Mouse (Mus musculus) mesoderm, embryonic 11.5 days (tissue): Measurements from ENCODE around the gene Oasl2.
"Not testable (repeated sequence)": the region's sequence is repeated elsewhere in the genome, so short reads cannot be mapped to it uniquely, and the experiment has no call there.

Experiments
- DNase-seq: peaks from one replicate; pipeline ENCODE4 v3.0.0-alpha.2; 2012; ENCODE audit warnings: low read depth, low spot score

Oasl2 gene

DNA sequence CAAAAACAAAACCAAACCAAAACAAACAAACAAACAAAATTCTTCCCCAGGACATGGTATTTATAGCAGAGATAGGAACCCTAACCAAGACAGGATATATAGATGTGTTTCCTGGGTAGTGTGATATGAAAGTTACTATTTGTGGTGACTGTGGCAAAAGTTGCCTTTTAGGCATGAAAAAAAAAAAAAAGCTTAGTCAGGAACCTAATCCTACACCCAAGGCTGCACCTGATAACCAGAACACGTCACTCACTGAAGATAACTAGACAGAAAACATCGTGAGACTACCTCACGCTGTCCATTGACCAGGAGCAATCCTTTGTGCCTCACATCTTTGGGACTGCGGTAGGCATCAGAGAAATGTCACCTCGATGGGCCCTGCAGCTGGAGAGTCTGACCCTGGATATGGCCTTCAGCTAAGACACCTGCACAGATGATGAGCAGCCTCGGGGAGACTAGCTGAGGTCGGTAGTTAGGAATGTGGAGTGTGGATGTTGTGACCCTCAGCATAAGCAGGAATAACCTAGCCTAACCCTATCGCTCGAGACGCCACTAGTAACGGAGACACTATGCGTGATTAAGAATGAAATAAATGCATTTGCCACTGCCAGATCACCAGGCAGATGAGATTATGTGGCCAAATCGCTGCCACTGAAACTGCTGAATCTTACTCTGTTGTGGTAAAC is at the start of gene Oasl2:
Oasl2 (plus strand) TSS at position 249 of the 686 bp plus-strand sequence.
- DNase-seq, result no peak

GRCm38 (mm10) chr5:114851565-114852236 is 45.0 kb upstream of the Oasl2 start:
- DNase-seq, result no peak

DNA sequence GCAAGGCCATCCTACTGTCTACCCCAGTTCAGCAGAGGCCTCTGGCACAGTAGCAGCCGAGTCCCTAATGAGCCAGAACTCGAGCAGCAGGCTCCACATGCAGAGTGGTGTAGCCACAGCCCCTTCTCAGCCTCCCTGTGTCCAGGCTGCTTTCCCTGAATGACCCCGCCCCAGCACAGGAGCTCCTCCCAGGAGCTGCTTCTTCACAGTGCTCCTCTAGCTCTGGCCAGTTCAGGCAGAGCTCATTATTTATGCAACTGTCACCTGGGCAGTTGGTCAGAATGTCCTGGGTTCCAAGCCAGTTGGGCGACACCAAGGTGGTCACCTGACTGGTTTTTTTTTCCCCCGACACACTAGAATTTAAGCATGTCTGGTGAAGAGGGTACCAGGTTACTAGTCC is 43.4 kb upstream of the Oasl2 start, which contains the start of gene 4930519G04Rik:
4930519G04Rik (plus strand) TSS at position 301 of the 400 bp plus-strand sequence.
- not testable (repeated sequence) for DNase-seq

DNA sequence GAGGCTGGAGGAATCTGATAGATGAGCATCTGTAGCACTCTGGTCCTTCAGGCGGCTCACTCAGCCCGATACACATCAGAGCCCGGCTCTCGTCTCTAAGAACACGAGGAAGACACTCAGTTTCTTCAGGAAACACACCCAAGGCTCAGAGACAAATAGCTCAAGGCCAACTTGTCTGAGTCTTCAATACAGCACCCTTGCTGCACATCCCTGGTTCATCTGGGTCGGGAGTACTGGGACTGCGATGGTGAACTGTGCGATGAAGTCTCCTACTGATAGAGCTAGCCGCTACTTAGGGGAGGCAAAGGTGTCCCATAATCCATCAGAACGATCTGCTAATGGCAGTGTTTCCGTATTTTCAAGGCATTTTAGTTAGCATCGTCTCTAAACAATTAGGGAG is 38.2 kb upstream of the Oasl2 start, which contains the start of gene Gm9936:
Gm9936 (minus strand) TSS at position 101 of the 400 bp plus-strand sequence.
- DNase-seq, result no peak

DNA sequence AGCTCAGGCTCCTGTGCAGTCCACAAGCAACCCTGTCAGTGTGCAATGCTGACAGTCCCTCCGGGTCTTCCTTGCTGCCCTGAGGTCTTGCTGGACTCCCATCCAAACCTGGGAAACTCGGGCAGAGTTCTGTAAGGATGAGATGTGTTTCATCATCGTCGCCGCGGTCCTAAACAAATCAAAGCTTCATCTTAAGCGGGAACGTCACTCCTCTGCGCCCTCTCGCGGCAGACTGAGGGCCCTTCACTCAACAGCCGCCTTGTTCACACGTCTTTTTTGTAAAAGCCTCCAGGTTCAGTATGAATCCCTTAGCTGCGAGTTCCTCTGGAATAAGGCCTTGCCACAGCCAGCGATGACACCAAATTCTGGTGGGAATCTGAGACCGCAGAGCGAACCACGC is 37.5 kb upstream of the Oasl2 start:
- DNase-seq, result peak; percentile 87

DNA sequence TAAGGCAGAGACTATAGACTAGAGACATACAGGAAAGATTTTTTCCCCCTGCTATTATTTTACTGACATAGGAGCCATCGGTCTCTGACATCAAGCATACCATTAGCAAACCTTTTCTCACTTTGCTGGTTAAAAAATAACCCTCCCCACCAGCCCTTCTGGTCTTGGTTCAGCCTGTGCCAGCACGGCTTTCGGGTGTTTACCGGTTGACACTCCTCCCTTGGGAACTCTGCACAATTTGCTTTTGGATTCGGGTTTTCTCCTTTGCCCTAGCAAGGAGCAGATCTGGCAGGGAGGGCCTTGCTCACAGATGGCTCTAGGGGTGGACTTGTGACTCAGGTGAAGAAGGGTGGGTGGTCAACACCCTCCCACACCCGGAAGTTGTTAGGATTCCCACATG is 35.0 kb upstream of the Oasl2 start:
- DNase-seq, result no peak

DNA sequence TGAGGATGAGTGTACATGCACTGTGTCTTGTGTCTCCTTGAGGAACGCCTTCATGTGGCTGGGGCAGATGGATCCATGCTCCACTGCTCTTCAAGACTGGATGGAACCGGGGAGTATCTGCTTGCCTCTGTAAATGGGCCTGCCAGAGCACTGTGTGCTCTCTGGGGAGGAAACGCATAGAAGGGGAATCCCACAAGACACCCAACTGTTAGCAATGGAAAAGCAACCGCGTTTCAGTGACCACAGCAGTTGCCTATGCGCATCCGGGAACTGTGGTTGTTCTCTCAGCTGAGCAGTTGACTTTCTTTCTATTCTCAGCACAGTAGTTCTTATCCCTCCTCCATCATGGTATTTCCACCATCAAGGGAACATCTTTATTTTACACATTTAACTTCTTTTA is 31.9 kb upstream of the Oasl2 start:
- DNase-seq, result no peak

GRCm38 (mm10) chr5:114865279-114865678 is 31.5 kb upstream of the Oasl2 start:
- no peak for DNase-seq

DNA sequence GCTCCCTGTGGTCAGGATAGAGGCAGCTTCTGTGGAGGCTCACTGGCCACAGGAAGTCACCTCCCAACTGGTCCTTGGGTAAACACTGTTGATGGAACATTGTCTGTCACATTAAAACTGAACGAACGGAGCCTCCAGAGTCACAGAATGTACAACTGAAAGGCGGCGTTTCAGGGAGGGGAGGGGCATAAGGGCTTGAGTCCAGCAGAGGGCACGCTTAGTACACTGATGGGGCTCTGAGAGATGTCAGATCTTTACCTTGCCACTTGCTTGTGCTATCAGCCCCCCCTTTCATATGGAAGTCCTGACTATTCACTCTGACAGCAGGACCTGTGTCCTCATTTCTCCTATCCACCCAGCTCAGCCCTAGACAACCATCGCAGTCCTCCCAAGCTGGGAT is 20.9 kb upstream of the Oasl2 start:
- no peak for DNase-seq

- DNase-seq, result no peak
These were observed 20.4 kb upstream of the Oasl2 start for GRCm38 (mm10) chr5:114876331-114876730.

DNA sequence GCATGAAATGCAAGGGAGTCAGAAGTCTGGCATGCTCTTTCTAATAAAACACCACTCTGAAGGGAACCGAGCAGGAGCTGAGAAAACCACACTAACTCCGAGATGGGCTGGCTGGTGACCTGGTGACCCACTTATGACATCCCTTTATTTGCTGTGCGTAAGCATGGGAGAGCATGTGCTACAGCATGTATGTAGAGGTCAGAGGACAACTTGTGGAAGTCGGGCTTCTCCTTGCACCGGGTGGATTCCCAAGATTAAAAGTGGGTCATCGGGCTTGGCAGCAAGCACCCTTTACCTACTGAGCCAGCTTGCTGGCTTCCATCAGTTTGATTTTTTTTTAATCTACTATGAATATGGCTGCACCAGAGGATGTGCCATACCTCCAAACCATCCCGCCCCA is 19.2 kb upstream of the Oasl2 start:
- no peak for DNase-seq

DNA sequence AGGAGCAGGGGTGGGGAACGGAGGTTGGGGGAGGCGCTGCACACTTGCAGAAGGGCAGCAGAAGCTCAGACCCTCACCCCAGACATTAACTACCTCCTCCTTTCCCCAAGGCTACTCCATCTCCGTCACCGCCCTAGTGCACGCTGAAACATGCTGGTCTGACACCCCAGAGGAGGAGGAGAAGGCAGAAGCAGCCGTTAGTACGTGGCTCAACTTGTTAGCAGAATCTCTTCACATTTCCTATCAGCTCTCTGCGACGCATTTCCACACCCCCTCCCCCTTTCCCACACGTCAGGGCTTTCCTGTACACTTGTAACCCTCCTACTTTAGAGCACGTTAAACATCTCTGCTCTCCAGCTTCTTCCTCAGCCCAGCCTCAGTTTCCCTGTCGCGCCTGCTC is 17.3 kb upstream of the Oasl2 start:
- no peak for DNase-seq

GRCm38 (mm10) chr5:114882319-114882718 is 14.4 kb upstream of the Oasl2 start:
- DNase-seq, result not testable (repeated sequence)

DNA sequence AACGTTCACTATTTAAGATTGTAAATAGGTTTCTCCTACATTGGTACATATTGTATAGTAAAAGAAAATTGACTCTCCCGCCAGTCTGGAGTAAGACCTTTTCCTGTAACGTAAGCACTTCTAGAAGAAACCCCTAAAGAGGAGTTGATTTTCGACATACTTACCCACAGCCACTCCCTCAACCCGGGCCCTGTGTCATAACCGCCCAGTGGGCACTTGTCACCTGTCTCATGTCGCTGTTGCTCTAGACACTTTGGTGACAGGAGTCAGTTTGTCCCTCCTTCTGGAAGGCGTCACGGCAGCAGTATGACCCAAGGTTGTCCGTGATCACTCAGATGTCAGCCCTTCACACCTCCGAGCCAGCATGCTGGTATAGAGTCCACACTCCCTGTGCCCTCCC is 13.7 kb upstream of the Oasl2 start:
- DNase-seq, result no peak

GRCm38 (mm10) chr5:114886801-114887200 is 9.9 kb upstream of the Oasl2 start:
- DNase-seq, result no peak

DNA sequence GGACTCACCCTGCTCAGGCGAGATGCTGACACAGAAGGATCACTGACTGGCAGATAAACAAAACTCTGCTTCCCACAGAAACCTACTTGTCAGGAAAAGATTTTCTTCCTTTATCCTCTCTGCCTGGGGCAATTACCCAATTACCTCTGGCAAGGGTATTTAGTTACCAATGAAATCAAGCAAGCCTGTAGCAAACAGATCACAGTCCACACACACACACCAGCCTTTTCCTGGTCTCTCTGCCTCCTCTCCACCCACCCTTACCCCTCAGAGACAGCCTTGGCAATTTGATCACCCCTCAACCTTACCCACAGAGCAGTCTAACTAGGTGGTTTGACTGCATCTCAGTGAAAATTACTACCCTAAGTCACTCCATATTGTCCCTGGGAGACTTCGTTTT is 7.7 kb upstream of the Oasl2 start:
- no peak for DNase-seq

DNA sequence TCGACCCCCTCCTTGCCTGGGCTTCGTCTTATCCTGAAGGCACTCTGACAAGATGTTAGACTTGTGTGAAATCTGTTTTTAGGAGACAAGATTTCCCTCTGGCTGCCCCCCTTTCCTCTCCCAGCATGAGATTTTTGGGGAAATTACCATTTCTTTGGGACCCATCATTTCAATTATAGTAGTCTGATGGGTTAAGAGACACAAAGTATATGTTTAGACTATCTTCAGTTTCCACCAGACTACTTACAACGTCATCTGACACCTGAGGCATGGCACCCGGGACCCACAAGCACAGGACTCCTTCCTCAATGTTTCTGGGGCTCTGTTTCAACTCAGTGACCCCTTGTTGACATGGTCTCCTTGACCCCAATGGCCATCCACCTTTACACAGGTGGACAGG is 1.2 kb upstream of the Oasl2 start:
- DNase-seq, result no peak

DNA sequence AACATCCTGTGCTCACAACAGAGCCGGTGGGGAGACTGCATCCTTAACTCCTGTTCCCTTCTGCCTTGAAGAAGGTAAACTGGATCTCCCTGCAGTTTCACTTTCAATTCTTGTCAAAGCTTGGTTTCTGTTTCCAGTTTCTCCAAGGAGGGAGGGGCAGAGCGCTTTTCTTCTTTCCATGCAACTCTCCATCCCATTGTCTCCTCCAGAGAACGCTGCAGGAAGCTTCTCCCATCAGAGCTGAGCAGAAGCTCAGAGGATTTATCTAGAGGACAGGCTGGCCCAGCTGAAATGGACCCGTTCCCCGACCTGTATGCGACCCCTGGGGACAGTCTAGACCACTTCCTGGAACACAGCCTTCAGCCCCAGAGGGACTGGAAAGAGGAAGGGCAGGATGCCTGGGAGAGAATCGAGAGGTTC is 648 bp downstream of the Oasl2 start:
- no peak for DNase-seq

DNA sequence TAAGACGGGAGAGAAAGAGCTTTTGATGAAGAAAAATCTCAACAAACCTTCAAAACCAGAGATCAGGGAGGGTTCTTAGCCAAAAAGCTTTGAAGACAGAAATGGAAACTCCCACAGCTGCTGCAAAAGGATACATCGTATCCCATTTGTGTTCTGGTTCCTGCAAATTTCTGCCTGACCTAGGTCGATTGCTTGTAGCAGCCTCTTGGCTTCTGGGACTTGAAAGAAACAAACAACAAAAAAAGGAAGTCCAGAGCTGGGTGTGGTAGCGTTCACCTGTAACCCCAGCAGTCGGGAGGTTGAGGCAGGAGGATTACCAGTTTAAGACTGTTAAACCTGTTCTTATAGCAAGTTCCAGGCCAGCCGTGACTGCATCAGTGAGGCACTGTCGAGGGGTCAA is 2.1 kb downstream of the Oasl2 start:
- DNase-seq, result no peak

DNA sequence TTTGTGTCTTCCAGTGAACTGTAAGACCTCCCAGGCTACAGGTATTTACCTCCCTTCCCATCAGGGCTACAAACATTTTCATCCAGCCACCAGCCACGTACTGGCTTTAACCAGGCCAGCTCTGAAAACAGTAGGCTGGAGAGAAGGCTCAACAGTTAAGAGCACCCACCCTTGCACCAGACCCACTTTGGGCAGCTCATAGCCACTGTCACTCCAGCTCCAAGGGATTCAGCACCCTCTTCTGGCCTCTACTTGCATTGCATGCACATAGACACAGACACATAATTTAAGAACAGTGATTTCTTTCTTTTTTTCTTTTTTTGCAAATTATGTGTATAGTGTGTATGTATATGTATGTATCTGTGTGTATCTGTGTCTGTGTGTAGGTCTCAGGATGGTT is 5.7 kb downstream of the Oasl2 start:
- peak; percentile 60 for DNase-seq

- DNase-seq, result no peak
These were observed 12.0 kb downstream of the Oasl2 start for GRCm38 (mm10) chr5:114908598-114909305.

DNA sequence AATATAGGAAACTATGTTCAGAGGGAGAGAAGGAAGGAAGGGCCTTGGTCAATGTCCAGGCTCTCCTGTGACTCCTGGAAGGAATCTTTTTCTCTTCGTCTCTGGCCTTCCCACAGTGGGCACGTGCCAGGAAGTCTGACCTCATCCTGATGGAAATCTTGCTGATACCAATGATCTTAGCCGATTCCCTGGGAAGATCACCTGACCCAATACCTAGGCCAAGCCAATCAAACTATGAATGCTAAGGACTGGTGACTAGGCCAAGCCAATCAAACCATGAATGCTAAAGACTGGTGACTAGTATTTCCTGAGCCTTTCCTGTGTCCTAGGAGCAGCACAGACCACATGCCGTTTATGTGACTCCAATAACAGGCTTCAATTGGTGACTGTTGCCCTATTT is 16.9 kb downstream of the Oasl2 start:
- no peak for DNase-seq

- no peak for DNase-seq
These were observed 18.1 kb downstream of the Oasl2 start for GRCm38 (mm10) chr5:114914855-114915254.
